Mouse (Mus musculus) ES-Bruce4 (cell line): ENCODE data around the gene Angptl6. TPM values are rescaled to one million over a fixed set of nuclear protein-coding genes. Genes with fewer than 3 reads are reported as not detected.

ENCODE experiments used
- H3K27ac ChIP-seq: 2 replicates; pipeline ENCODE4 v1.5.1; 2012; ENCODE audit warnings: low read length, inconsistent platforms; ENCODE audit not compliant: insufficient read depth
- H3K27me3 ChIP-seq: 2 replicates; pipeline ENCODE4 v1.6.1; 2012; ENCODE audit warnings: mild to moderate bottlenecking, low read length, inconsistent platforms; ENCODE audit not compliant: control insufficient read depth, poor library complexity, insufficient read depth, severe bottlenecking
- H3K36me3 ChIP-seq: 2 replicates; pipeline ENCODE4 v1.6.1; 2012; ENCODE audit warnings: inconsistent platforms, mild to moderate bottlenecking, low read length, moderate library complexity; ENCODE audit not compliant: control insufficient read depth, poor library complexity, insufficient read depth, severe bottlenecking
- H3K4me1 ChIP-seq: one replicate; pipeline ENCODE4 v1.8.1; 2011; ENCODE audit warnings: low read length; ENCODE audit not compliant: control insufficient read depth, insufficient read depth
- H3K4me3 ChIP-seq: 2 replicates; pipeline ENCODE4 v1.5.1; 2011; ENCODE audit warnings: low read depth, mild to moderate bottlenecking, low read length
- H3K9ac ChIP-seq: 2 replicates; pipeline ENCODE4 v1.6.1; 2012; ENCODE audit warnings: low read depth, mild to moderate bottlenecking, inconsistent platforms; ENCODE audit not compliant: poor library complexity, severe bottlenecking
- H3K9me3 ChIP-seq: replicated peaks from 2 replicates; pipeline ENCODE4 v1.6.1; 2012; ENCODE audit warnings: mild to moderate bottlenecking, low read length, inconsistent platforms; ENCODE audit not compliant: control insufficient read depth, poor library complexity, insufficient read depth, severe bottlenecking
- CTCF ChIP-seq: IDR thresholded peaks from one replicate; pipeline ENCODE4 v1.8.1; 2011; ENCODE audit warnings: low read depth, low read length
- EP300 ChIP-seq: IDR thresholded peaks from 2 replicates; pipeline ENCODE4 v1.6.1; 2011; ENCODE audit warnings: low read depth, low read length; ENCODE audit not compliant: insufficient read depth
- POLR2A ChIP-seq: IDR thresholded peaks from one replicate; pipeline ENCODE4 v1.8.1; 2011; ENCODE audit warnings: low read length; ENCODE audit not compliant: insufficient read depth
- polyA plus RNA-seq: library from polyadenylated mRNA; stranded (reverse); fragments of >200 nt; gene quantifications from 2 replicates; pipeline ENCODE4 v1.2.4, GENCODE M21; 2011; ENCODE audit warnings: low read depth; ENCODE audit not compliant: missing spikeins, insufficient read depth, insufficient read length

Gene Angptl6
- polyA plus RNA-seq, 1 experiment: 1.3 TPM

- TF ChIP-seq POLR2A: no peak
- peak; percentile 19 for TF ChIP-seq CTCF
- no peak for TF ChIP-seq EP300
- no peaks in the 10 kb centered on the region for H3K9me3 ChIP-seq
- no peak overlapping the region for H3K27ac ChIP-seq
- H3K36me3 ChIP-seq: no peaks in the 10 kb centered on the region
- H3K9ac ChIP-seq: no peak overlapping the region
- no peaks in the 10 kb centered on the region for H3K27me3 ChIP-seq
- H3K4me1 ChIP-seq: no peaks in the 10 kb centered on the region
- no peak overlapping the region for H3K4me3 ChIP-seq
Observed at GRCm38 (mm10) chr9:20870211-20871173, 9.0 kb downstream of the Angptl6 start.

- H3K27ac ChIP-seq: no peak overlapping the region
- no peaks in the 10 kb centered on the region for H3K27me3 ChIP-seq
- no peaks in the 10 kb centered on the region for H3K36me3 ChIP-seq
- peak overlapping the region; percentile 87 for H3K4me3 ChIP-seq
- TF ChIP-seq POLR2A (no peak), EP300 (no peak), CTCF (no peak)
- H3K4me1 ChIP-seq: no peaks in the 10 kb centered on the region
- no peaks in the 10 kb centered on the region for H3K9me3 ChIP-seq
- peak overlapping the region; percentile 84 for H3K9ac ChIP-seq
Observed at GRCm38 (mm10) chr9:20869246-20869645, 10.3 kb downstream of the Angptl6 start.

GRCm38 (mm10) chr9:20868448-20869001 is 11.0 kb downstream of the Angptl6 start, which contains the start of gene A230050P20Rik:
Gene A230050P20Rik, plus strand, starts transcription at chr9:20868642.
- TF ChIP-seq CTCF (no peak), EP300 (no peak), POLR2A (no peak)
- Histone ChIP-seq H3K9ac (peak within 1 kb of the TSS; percentile 84), H3K36me3 (no peaks in the 10 kb centered on the region), H3K27ac (no peak within 1 kb of the TSS), H3K9me3 (no peaks in the 10 kb centered on the region), H3K4me3 (peak within 1 kb of the TSS; percentile 87), H3K4me1 (no peaks in the 10 kb centered on the region), H3K27me3 (no peaks in the 10 kb centered on the region)

GRCm38 (mm10) chr9:20866879-20867278 is 12.6 kb downstream of the Angptl6 start:
- Histone ChIP-seq H3K4me1 (no peaks in the 10 kb centered on the region), H3K4me3 (no peak overlapping the region), H3K27me3 (no peaks in the 10 kb centered on the region), H3K9me3 (no peaks in the 10 kb centered on the region), H3K36me3 (no peaks in the 10 kb centered on the region), H3K27ac (no peak overlapping the region), H3K9ac (no peak overlapping the region)
- TF ChIP-seq EP300 (no peak), POLR2A (no peak), CTCF (no peak)

GRCm38 (mm10) chr9:20862225-20862624 is 17.3 kb downstream of the Angptl6 start:
- Histone ChIP-seq H3K9me3 (no peaks in the 10 kb centered on the region), H3K9ac (no peak overlapping the region), H3K27ac (no peak overlapping the region), H3K27me3 (no peaks in the 10 kb centered on the region), H3K4me3 (no peak overlapping the region), H3K36me3 (no peaks in the 10 kb centered on the region), H3K4me1 (no peaks in the 10 kb centered on the region)
- TF ChIP-seq CTCF: no peak
- TF ChIP-seq EP300: no peak
- TF ChIP-seq POLR2A: no peak

GRCm38 (mm10) chr9:20861821-20862220 is 17.7 kb downstream of the Angptl6 start:
- H3K27me3 ChIP-seq: no peaks in the 10 kb centered on the region
- no peak overlapping the region for H3K27ac ChIP-seq
- no peaks in the 10 kb centered on the region for H3K4me1 ChIP-seq
- H3K36me3 ChIP-seq: no peaks in the 10 kb centered on the region
- no peak overlapping the region for H3K9ac ChIP-seq
- H3K9me3 ChIP-seq: no peaks in the 10 kb centered on the region
- no peak overlapping the region for H3K4me3 ChIP-seq
- TF ChIP-seq EP300 (no peak), CTCF (peak; percentile 87), POLR2A (no peak)
